Mouse (Mus musculus): ENCODE results near the gene Slc9a3r2.
"Not testable (repeated sequence)": the region's sequence is repeated elsewhere in the genome, so short reads cannot be mapped to it uniquely, and the experiment has no call there.

Slc9a3r2 gene

GRCm38 (mm10) chr17:24667416-24667815 lies 17.3 kb upstream of the Slc9a3r2 start:
- peak; percentile 76 for DNase-seq (ENCODE audit: low spot score)

- not testable (repeated sequence) for DNase-seq (ENCODE audit: low spot score)
Observed at GRCm38 (mm10) chr17:24667011-24667410, 16.9 kb upstream of the Slc9a3r2 start.

- peak; percentile 41 for DNase-seq (ENCODE audit: low spot score)
Observed at GRCm38 (mm10) chr17:24658017-24658758, 8.1 kb upstream of the Slc9a3r2 start, which contains the start of gene Npw. Gene Npw, minus strand, starts transcription at chr17:24658457.

GRCm38 (mm10) chr17:24654969-24655368 lies 4.8 kb upstream of the Slc9a3r2 start:
- no peak for DNase-seq (ENCODE audit: low spot score)

GRCm38 (mm10) chr17:24653967-24654710 lies 4.0 kb upstream of the Slc9a3r2 start:
- peak; percentile 95 for DNase-seq (ENCODE audit: low spot score)

- no peak for DNase-seq (ENCODE audit: low spot score)
Observed at GRCm38 (mm10) chr17:24651835-24652234, 1.7 kb upstream of the Slc9a3r2 start.

- DNase-seq (ENCODE audit: low spot score), result no peak
Observed at GRCm38 (mm10) chr17:24650766-24651165, 639 bp upstream of the Slc9a3r2 start.

- DNase-seq (ENCODE audit: low spot score), result no peak
Observed at GRCm38 (mm10) chr17:24649581-24650069, 502 bp downstream of the Slc9a3r2 start.

- DNase-seq (ENCODE audit: low spot score), result no peak
Observed at GRCm38 (mm10) chr17:24648731-24649377, 1.3 kb downstream of the Slc9a3r2 start.

- DNase-seq (ENCODE audit: low spot score), result no peak
Observed at GRCm38 (mm10) chr17:24647493-24647892, 2.6 kb downstream of the Slc9a3r2 start.

GRCm38 (mm10) chr17:24646381-24646780 lies 3.7 kb downstream of the Slc9a3r2 start:
- no peak for DNase-seq (ENCODE audit: low spot score)

GRCm38 (mm10) chr17:24645916-24646315 lies 4.2 kb downstream of the Slc9a3r2 start:
- DNase-seq (ENCODE audit: low spot score), result no peak

GRCm38 (mm10) chr17:24644875-24645721 lies 5.0 kb downstream of the Slc9a3r2 start:
- DNase-seq (ENCODE audit: low spot score), result no peak

GRCm38 (mm10) chr17:24644030-24644715 lies 6.0 kb downstream of the Slc9a3r2 start:
- no peak for DNase-seq (ENCODE audit: low spot score)

- no peak for DNase-seq (ENCODE audit: low spot score)
Observed at GRCm38 (mm10) chr17:24642791-24643343, 7.3 kb downstream of the Slc9a3r2 start.

- no peak for DNase-seq (ENCODE audit: low spot score)
Observed at GRCm38 (mm10) chr17:24641944-24642343, 8.2 kb downstream of the Slc9a3r2 start.

- DNase-seq (ENCODE audit: low spot score), result no peak
Observed at GRCm38 (mm10) chr17:24640581-24640980, 9.5 kb downstream of the Slc9a3r2 start.

- DNase-seq (ENCODE audit: low spot score), result no peak
Observed at GRCm38 (mm10) chr17:24640119-24640518, 10.0 kb downstream of the Slc9a3r2 start.

- peak; percentile 68 for DNase-seq (ENCODE audit: low spot score)
Observed at GRCm38 (mm10) chr17:24639571-24639988, 10.5 kb downstream of the Slc9a3r2 start.

GRCm38 (mm10) chr17:24638840-24639239 lies 11.3 kb downstream of the Slc9a3r2 start:
- no peak for DNase-seq (ENCODE audit: low spot score)

GRCm38 (mm10) chr17:24638214-24638613 lies 11.9 kb downstream of the Slc9a3r2 start:
- no peak for DNase-seq (ENCODE audit: low spot score)

Data from embryo, embryonic 10.5 days (tissue).